Mouse (Mus musculus): ENCODE data around the gene Pigw. TPM values are rescaled to one million over a fixed set of nuclear protein-coding genes. Genes with fewer than 3 reads are reported as not detected.
"Not testable (repeated sequence)": the region's sequence is repeated elsewhere in the genome, so short reads cannot be mapped to it uniquely, and the experiment has no call there.

Gene Pigw
- polyA plus RNA-seq, 1 experiment from 2014 or later, result 3.1 TPM

- Histone ChIP-seq H3K4me3 (ENCODE audit: low read depth, low read length) (no peak overlapping the region), H3K36me3 (ENCODE audit: control insufficient read depth, insufficient read depth, low read length) (peaks cover 20% of the 10 kb centered on the region), H3K4me2 (no peak overlapping the region), H3K27ac (ENCODE audit: low read depth, low read length) (no peak overlapping the region), H3K27me3 (ENCODE audit: control insufficient read depth, insufficient read depth, low read length) (no peaks in the 10 kb centered on the region), H3K9me3 (ENCODE audit: control insufficient read depth, low read length) (no peaks in the 10 kb centered on the region), H3K4me1 (ENCODE audit: control insufficient read depth, insufficient read depth, low read length) (peaks cover 2% of the 10 kb centered on the region; the same call in 1 of the 2 replicates), H3K9ac (ENCODE audit: low read length) (no peak overlapping the region)
- DNase-seq (ENCODE audit: low spot score, missing footprints), result no peak
- WGBS, result 93% methylated on average over 5 of the region's 5 CpGs
- no peak for ATAC-seq (ENCODE audit: low FRiP score)
Measured at GRCm38 (mm10) chr11:84886236-84886635, 6.2 kb upstream of the Pigw start.

- Histone ChIP-seq H3K9ac (ENCODE audit: low read length) (no peak overlapping the region), H3K4me1 (ENCODE audit: control insufficient read depth, insufficient read depth, low read length) (peaks cover 8% of the 10 kb centered on the region), H3K27ac (ENCODE audit: low read depth, low read length) (no peak overlapping the region), H3K4me3 (ENCODE audit: low read depth, low read length) (no peak overlapping the region), H3K36me3 (ENCODE audit: control insufficient read depth, insufficient read depth, low read length) (peaks cover 20% of the 10 kb centered on the region), H3K4me2 (no peak overlapping the region), H3K9me3 (ENCODE audit: control insufficient read depth, low read length) (no peaks in the 10 kb centered on the region), H3K27me3 (ENCODE audit: control insufficient read depth, insufficient read depth, low read length) (no peaks in the 10 kb centered on the region)
- 90% methylated on average over 4 of the region's 4 CpGs for WGBS
- ATAC-seq (ENCODE audit: low FRiP score) (no peak), DNase-seq (ENCODE audit: low spot score, missing footprints) (no peak)
Measured at GRCm38 (mm10) chr11:84885238-84885637, 5.2 kb upstream of the Pigw start.

GRCm38 (mm10) chr11:84882346-84882745 lies 2.3 kb upstream of the Pigw start:
- no peak overlapping the region for H3K4me2 ChIP-seq
- H3K27me3 ChIP-seq (ENCODE audit: control insufficient read depth, insufficient read depth, low read length), result no peaks in the 10 kb centered on the region
- no peak for ATAC-seq (ENCODE audit: low FRiP score)
- peaks cover 13% of the 10 kb centered on the region; the same call in 1 of the 2 replicates for H3K36me3 ChIP-seq (ENCODE audit: control insufficient read depth, insufficient read depth, low read length)
- WGBS, result 96% methylated on average over 7 of the region's 7 CpGs
- H3K9me3 ChIP-seq (ENCODE audit: control insufficient read depth, low read length), result no peaks in the 10 kb centered on the region
- H3K4me1 ChIP-seq (ENCODE audit: control insufficient read depth, insufficient read depth, low read length), result peaks cover 13% of the 10 kb centered on the region
- no peak overlapping the region for H3K4me3 ChIP-seq (ENCODE audit: low read depth, low read length)
- H3K27ac ChIP-seq (ENCODE audit: low read depth, low read length), result no peak overlapping the region
- no peak overlapping the region for H3K9ac ChIP-seq (ENCODE audit: low read length)
- no peak for DNase-seq (ENCODE audit: low spot score, missing footprints)

GRCm38 (mm10) chr11:84880971-84881370 lies 886 bp upstream of the Pigw start:
- DNase-seq (ENCODE audit: low spot score, missing footprints) (no peak), ATAC-seq (ENCODE audit: low FRiP score) (no peak)
- Histone ChIP-seq H3K9me3 (ENCODE audit: control insufficient read depth, low read length) (no peaks in the 10 kb centered on the region), H3K4me1 (ENCODE audit: control insufficient read depth, insufficient read depth, low read length) (peaks cover 13% of the 10 kb centered on the region), H3K9ac (ENCODE audit: low read length) (peak overlapping the region; percentile 73), H3K36me3 (ENCODE audit: control insufficient read depth, insufficient read depth, low read length) (peaks cover 7% of the 10 kb centered on the region; the same call in 1 of the 2 replicates), H3K27me3 (ENCODE audit: control insufficient read depth, insufficient read depth, low read length) (no peaks in the 10 kb centered on the region), H3K4me3 (ENCODE audit: low read depth, low read length) (peak overlapping the region; percentile 86), H3K4me2 (peak overlapping the region; percentile 91), H3K27ac (ENCODE audit: low read depth, low read length) (no peak overlapping the region)
- WGBS, result 61% methylated on average over 9 of the region's 9 CpGs

- Histone ChIP-seq H3K36me3 (ENCODE audit: control insufficient read depth, insufficient read depth, low read length) (peaks cover 7% of the 10 kb centered on the region; the same call in 1 of the 2 replicates), H3K4me2 (peak overlapping the region; percentile 91), H3K27ac (ENCODE audit: low read depth, low read length) (peak overlapping the region; percentile 60), H3K9ac (ENCODE audit: low read length) (peak overlapping the region; percentile 73), H3K4me1 (ENCODE audit: control insufficient read depth, insufficient read depth, low read length) (peaks cover 13% of the 10 kb centered on the region), H3K9me3 (ENCODE audit: control insufficient read depth, low read length) (no peaks in the 10 kb centered on the region), H3K27me3 (ENCODE audit: control insufficient read depth, insufficient read depth, low read length) (no peaks in the 10 kb centered on the region), H3K4me3 (ENCODE audit: low read depth, low read length) (peak overlapping the region; percentile 86)
- under 1% methylated on average over 24 of the region's 24 CpGs for WGBS
- no peak for DNase-seq (ENCODE audit: low spot score, missing footprints)
- ATAC-seq (ENCODE audit: low FRiP score), result peak; percentile 69
Measured at GRCm38 (mm10) chr11:84880465-84880961, 428 bp upstream of the Pigw start.

GRCm38 (mm10) chr11:84879007-84879771 lies 896 bp downstream of the Pigw start:
- DNase-seq (ENCODE audit: low spot score, missing footprints), result no peak
- Histone ChIP-seq H3K4me1 (ENCODE audit: control insufficient read depth, insufficient read depth, low read length) (peaks cover 13% of the 10 kb centered on the region), H3K4me3 (ENCODE audit: low read depth, low read length) (peak overlapping the region; percentile 86), H3K36me3 (ENCODE audit: control insufficient read depth, insufficient read depth, low read length) (no peaks in the 10 kb centered on the region), H3K27me3 (ENCODE audit: control insufficient read depth, insufficient read depth, low read length) (no peaks in the 10 kb centered on the region), H3K27ac (ENCODE audit: low read depth, low read length) (no peak overlapping the region; the same call in 1 of the 2 replicates), H3K9me3 (ENCODE audit: control insufficient read depth, low read length) (no peaks in the 10 kb centered on the region), H3K4me2 (peak overlapping the region; percentile 91), H3K9ac (ENCODE audit: low read length) (peak overlapping the region; percentile 73)
- WGBS, result 28% methylated on average over 7 of the region's 7 CpGs
- no peak; the same call in 1 of the 2 replicates for ATAC-seq (ENCODE audit: low FRiP score)

GRCm38 (mm10) chr11:84876020-84876419 lies 4.1 kb downstream of the Pigw start:
- DNase-seq (ENCODE audit: low spot score, missing footprints), result peak; percentile 82
- not testable (repeated sequence) for H3K4me1 ChIP-seq (ENCODE audit: control insufficient read depth, insufficient read depth, low read length); H3K9ac ChIP-seq (ENCODE audit: low read length); H3K4me3 ChIP-seq (ENCODE audit: low read depth, low read length); H3K4me2 ChIP-seq; H3K9me3 ChIP-seq (ENCODE audit: control insufficient read depth, low read length); ATAC-seq (ENCODE audit: low FRiP score); H3K27ac ChIP-seq (ENCODE audit: low read depth, low read length); H3K36me3 ChIP-seq (ENCODE audit: control insufficient read depth, insufficient read depth, low read length); H3K27me3 ChIP-seq (ENCODE audit: control insufficient read depth, insufficient read depth, low read length)
- no CpG with 5 or more reads among the region's 1 CpGs for WGBS

GRCm38 (mm10) chr11:84873042-84873833 lies 6.8 kb downstream of the Pigw start:
- H3K4me1 ChIP-seq (ENCODE audit: control insufficient read depth, insufficient read depth, low read length), result peaks cover 5% of the 10 kb centered on the region; the same call in 1 of the 2 replicates
- no peak for DNase-seq (ENCODE audit: low spot score, missing footprints)
- WGBS, result 76% methylated on average over 1 of the region's 1 CpGs

More at GRCm38 (mm10) chr11:84873042-84873833, 6.8 kb downstream of the Pigw start:
- ATAC-seq (ENCODE audit: low FRiP score), result no peak
- Histone ChIP-seq H3K27me3 (ENCODE audit: control insufficient read depth, insufficient read depth, low read length) (no peaks in the 10 kb centered on the region), H3K36me3 (ENCODE audit: control insufficient read depth, insufficient read depth, low read length) (no peaks in the 10 kb centered on the region), H3K27ac (ENCODE audit: low read depth, low read length) (no peak overlapping the region), H3K9me3 (ENCODE audit: control insufficient read depth, low read length) (no peaks in the 10 kb centered on the region), H3K9ac (ENCODE audit: low read length) (no peak overlapping the region), H3K4me2 (no peak overlapping the region), H3K4me3 (ENCODE audit: low read depth, low read length) (no peak overlapping the region)
